Mouse (Mus musculus) MEL (cell line): ENCODE data around the gene Mroh9. TPM values are rescaled to one million over a fixed set of nuclear protein-coding genes. Genes with fewer than 3 reads are reported as not detected.

Experiments used
- DNase-seq: peaks from one replicate; pipeline ENCODE4 v3.0.0; 2011; ENCODE audit warnings: low read depth, low spot score
- H3K27ac ChIP-seq: 2 replicates; pipeline ENCODE4 v1.5.1; 2012; ENCODE audit warnings: low read depth, mild to moderate bottlenecking, control low read depth, low read length, moderate library complexity; ENCODE audit not compliant: control insufficient read depth
- H3K27me3 ChIP-seq, 2 experiments: fragments of 150-350 bp in 1 of 2; sonication (generic) in 1 of 2; 2 replicates each; pipeline ENCODE4 v1.6.1; 2012; ENCODE audit warnings: low read length in 2 of 2, mild to moderate bottlenecking in 2 of 2, improper control_type of control experiment in 1 of 2, moderate library complexity in 1 of 2; ENCODE audit not compliant: insufficient read depth in 2 of 2, control insufficient read depth in 1 of 2
- H3K36me3 ChIP-seq, 2 experiments: 2 replicates each; pipeline ENCODE4 v1.6.1; 2012 to 2014; ENCODE audit warnings: low read length in 2 of 2, improper control_type of control experiment in 1 of 2, inconsistent platforms in 1 of 2, mild to moderate bottlenecking in 1 of 2; ENCODE audit not compliant: insufficient read depth in 2 of 2, control insufficient read depth in 1 of 2
- H3K4me1 ChIP-seq, 2 experiments: fragments of 150-350 bp in 1 of 2; sonication (generic) in 1 of 2; 2 replicates each; pipeline ENCODE4 v1.6.1; 2012; ENCODE audit warnings: low read length in 2 of 2, improper control_type of control experiment in 1 of 2, mild to moderate bottlenecking in 1 of 2; ENCODE audit not compliant: insufficient read depth in 2 of 2, control insufficient read depth in 1 of 2
- H3K4me3 ChIP-seq, 2 experiments: fragments of 150-350 bp in 1 of 2; sonication (generic) in 1 of 2; 2 replicates each; pipeline ENCODE4 v1.5.1; 2012; ENCODE audit warnings: low read depth in 2 of 2, low read length in 2 of 2, mild to moderate bottlenecking in 2 of 2, moderate library complexity in 2 of 2, control low read depth in 1 of 2, improper control_type of control experiment in 1 of 2; ENCODE audit not compliant: control insufficient read depth in 1 of 2, insufficient read depth in 1 of 2
- H3K79me2 ChIP-seq: 2 replicates; pipeline ENCODE4 v1.6.1; 2012; ENCODE audit warnings: mild to moderate bottlenecking, low read length, moderate library complexity; ENCODE audit not compliant: control insufficient read depth, poor library complexity, insufficient read depth
- H3K9ac ChIP-seq: 2 replicates; pipeline ENCODE4 v1.6.1; 2012; ENCODE audit warnings: low read depth, mild to moderate bottlenecking, control low read depth, low read length, moderate library complexity; ENCODE audit not compliant: control insufficient read depth, poor library complexity, severe bottlenecking
- H3K9me3 ChIP-seq: fragments of 150-350 bp; sonication (generic); replicated peaks from 2 replicates; pipeline ENCODE4 v1.6.1; 2012; ENCODE audit warnings: mild to moderate bottlenecking, low read length, improper control_type of control experiment, moderate library complexity; ENCODE audit not compliant: insufficient read depth
- CHD1 ChIP-seq: IDR thresholded peaks from 2 replicates; pipeline ENCODE4 v1.6.1; 2012; ENCODE audit warnings: low read depth, mild to moderate bottlenecking, inconsistent platforms, low read length, improper control_type of control experiment
- CHD2 ChIP-seq: IDR thresholded peaks from 2 replicates; pipeline ENCODE4 v1.6.1; 2011; ENCODE audit warnings: low read length, improper control_type of control experiment
- E2F4 ChIP-seq: IDR thresholded peaks from 2 replicates; pipeline ENCODE4 v1.6.1; 2011; ENCODE audit warnings: low read depth, low read length, improper control_type of control experiment, borderline replicate concordance
- ELF1 ChIP-seq: IDR thresholded peaks from 2 replicates; pipeline ENCODE4 v1.6.1; 2014; ENCODE audit warnings: low read depth, mild to moderate bottlenecking, inconsistent platforms, low read length, improper control_type of control experiment, moderate library complexity
- ETS1 ChIP-seq: IDR thresholded peaks from 2 replicates; pipeline ENCODE4 v1.6.1; 2012; ENCODE audit warnings: low read depth, mild to moderate bottlenecking, inconsistent platforms, low read length, improper control_type of control experiment, moderate library complexity
- GABPA ChIP-seq: IDR thresholded peaks from 2 replicates; pipeline ENCODE4 v1.6.1; 2012; ENCODE audit warnings: low read depth, mild to moderate bottlenecking, inconsistent platforms, low read length, improper control_type of control experiment, moderate library complexity
- MAX ChIP-seq: IDR thresholded peaks from 2 replicates; pipeline ENCODE4 v1.6.1; 2011; ENCODE audit warnings: low read length, improper control_type of control experiment
- MAZ ChIP-seq: IDR thresholded peaks from 2 replicates; pipeline ENCODE4 v1.6.1; 2012; ENCODE audit warnings: low read depth, mild to moderate bottlenecking, inconsistent platforms, low read length, improper control_type of control experiment
- MEF2A ChIP-seq: IDR thresholded peaks from 2 replicates; pipeline ENCODE4 v1.6.1; 2014; ENCODE audit warnings: low read depth, mild to moderate bottlenecking, inconsistent platforms, low read length, improper control_type of control experiment; ENCODE audit not compliant: poor library complexity, insufficient replicate concordance, severe bottlenecking; ENCODE audit errors: extremely low read depth
- MXI1 ChIP-seq: IDR thresholded peaks from 2 replicates; pipeline ENCODE4 v1.6.1; 2011; ENCODE audit warnings: mild to moderate bottlenecking, low read depth, low read length, improper control_type of control experiment
- NELFE ChIP-seq: IDR thresholded peaks from 2 replicates; pipeline ENCODE4 v1.6.1; 2011; ENCODE audit warnings: low read depth, low read length, improper control_type of control experiment
- NRF1 ChIP-seq: IDR thresholded peaks from 2 replicates; pipeline ENCODE4 v1.6.1; 2014; ENCODE audit warnings: low read depth, mild to moderate bottlenecking, inconsistent platforms, low read length, improper control_type of control experiment, moderate library complexity; ENCODE audit not compliant: poor library complexity, insufficient read depth, severe bottlenecking
- POLR2A ChIP-seq, 2 experiments: IDR thresholded peaks; 2 replicates each; pipeline ENCODE4 v1.6.1; 2011 to 2012; ENCODE audit warnings: low read length in 2 of 2, mild to moderate bottlenecking in 2 of 2, control low read depth in 1 of 2, improper control_type of control experiment in 1 of 2, low read depth in 1 of 2, moderate library complexity in 1 of 2; ENCODE audit not compliant: control insufficient read depth in 1 of 2, insufficient read depth in 1 of 2, poor library complexity in 1 of 2
- POLR2AphosphoS2 ChIP-seq: IDR thresholded peaks from 2 replicates; pipeline ENCODE4 v1.6.1; 2011; ENCODE audit warnings: low read length, improper control_type of control experiment
- POLR2AphosphoS5 ChIP-seq: IDR thresholded peaks from 2 replicates; pipeline ENCODE4 v1.6.1; 2012; ENCODE audit warnings: low read depth, borderline replicate concordance, mild to moderate bottlenecking, inconsistent platforms, low read length, moderate library complexity, mixed read lengths
- RCOR1 ChIP-seq: IDR thresholded peaks from 2 replicates; pipeline ENCODE4 v1.6.1; 2012; ENCODE audit warnings: low read depth, mild to moderate bottlenecking, inconsistent platforms, low read length, improper control_type of control experiment
- SIN3A ChIP-seq: IDR thresholded peaks from 2 replicates; pipeline ENCODE4 v1.6.1; 2012; ENCODE audit warnings: low read length, improper control_type of control experiment, inconsistent platforms
- SMC3 ChIP-seq: IDR thresholded peaks from 2 replicates; pipeline ENCODE4 v1.6.1; 2011; ENCODE audit warnings: low read depth, low read length, improper control_type of control experiment
- TAL1 ChIP-seq: IDR thresholded peaks from 2 replicates; pipeline ENCODE4 v1.6.1; 2012; ENCODE audit warnings: mild to moderate bottlenecking, inconsistent platforms, low read length, moderate library complexity, mixed read lengths
- USF1 ChIP-seq: IDR thresholded peaks from 2 replicates; pipeline ENCODE4 v1.6.1; 2014; ENCODE audit warnings: low read depth, mild to moderate bottlenecking, inconsistent platforms, low read length, improper control_type of control experiment, moderate library complexity
- ZC3H11A ChIP-seq: IDR thresholded peaks from 2 replicates; pipeline ENCODE4 v1.6.1; 2012; ENCODE audit warnings: low read depth, mild to moderate bottlenecking, inconsistent platforms, low read length, improper control_type of control experiment
- ZKSCAN1 ChIP-seq: IDR thresholded peaks from 2 replicates; pipeline ENCODE4 v1.6.1; 2012; ENCODE audit warnings: low read depth, mild to moderate bottlenecking, inconsistent platforms, low read length, improper control_type of control experiment, moderate library complexity
- ZMIZ1 ChIP-seq: IDR thresholded peaks from 2 replicates; pipeline ENCODE4 v1.6.1; 2012; ENCODE audit warnings: low read depth, mild to moderate bottlenecking, inconsistent platforms, low read length, improper control_type of control experiment, moderate library complexity
- ZNF384 ChIP-seq: IDR thresholded peaks from 2 replicates; pipeline ENCODE4 v1.6.1; 2012; ENCODE audit warnings: low read depth, mild to moderate bottlenecking, inconsistent platforms, low read length, improper control_type of control experiment
- polyA plus RNA-seq, 2 experiments: library from polyadenylated mRNA; stranded (reverse) in 1 of 2; unstranded in 1 of 2; fragments of >175 nt in 1 of 2; fragments of >200 nt in 1 of 2; gene quantifications; 2 replicates each; pipeline versions ENCODE4 v1.2.1 to v1.2.4; 2012; ENCODE audit warnings: low replicate concordance in 2 of 2, low read depth in 1 of 2; ENCODE audit not compliant: insufficient read length in 2 of 2, insufficient read depth in 1 of 2, missing spikeins in 1 of 2
- total RNA-seq: library from RNA; depleted of rRNA; stranded (reverse); fragments of 300-350 nt; gene quantifications from 2 replicates; pipeline ENCODE4 v1.2.3, GENCODE M21; 2012

Gene Mroh9
- total and polyA plus RNA-seq, 3 experiments = not detected

DNA sequence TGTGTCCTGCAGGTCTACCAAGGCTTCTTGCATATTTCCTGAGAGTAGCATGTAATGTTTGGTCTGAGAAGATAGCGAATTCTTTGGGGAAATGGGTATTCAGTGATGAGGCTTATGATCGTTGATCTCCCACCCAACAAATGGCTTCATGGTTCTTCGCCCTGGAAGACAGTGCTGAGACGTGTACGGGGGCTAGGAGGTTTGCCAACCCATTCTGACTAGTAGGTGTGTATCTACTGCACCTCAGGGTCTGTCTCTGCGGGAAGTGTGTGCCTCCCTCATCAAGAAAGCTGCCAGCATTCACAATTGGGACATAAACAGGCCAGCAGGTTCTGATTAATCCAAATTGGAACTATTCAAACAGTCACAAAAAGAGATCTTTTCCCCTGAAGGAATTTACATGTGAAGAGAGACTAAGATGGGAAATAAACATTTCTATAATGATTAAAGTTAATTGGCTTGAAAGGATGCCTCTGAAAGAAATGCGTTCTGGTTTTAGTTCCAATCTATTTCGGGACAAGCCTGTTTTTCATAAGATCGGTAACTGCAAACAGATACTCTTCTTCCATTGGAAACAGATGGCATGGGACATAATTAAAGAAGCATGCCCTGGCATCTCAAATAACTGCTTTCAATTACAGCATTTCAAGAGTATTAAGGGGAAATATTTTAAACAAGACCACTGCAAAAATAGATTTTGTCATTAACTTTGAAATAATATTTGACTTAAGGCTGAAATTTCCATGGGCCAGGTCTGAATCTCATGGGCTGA lies 43.8 kb upstream of the Mroh9 start:
- no peak for DNase-seq
- Histone ChIP-seq H3K27ac (no peak overlapping the region), H3K9me3 (no peaks in the 10 kb centered on the region), H3K27me3 (no peaks in the 10 kb centered on the region), H3K79me2 (no peaks in the 10 kb centered on the region), H3K4me1 (no peaks in the 10 kb centered on the region), H3K9ac (no peak overlapping the region), H3K36me3 (no peaks in the 10 kb centered on the region), H3K4me3 (no peak overlapping the region)
- TF ChIP-seq SMC3 = no peak
- no peak for TF ChIP-seq GABPA
- TF ChIP-seq ELF1 = no peak
- TF ChIP-seq ZNF384 = no peak
- no peak for TF ChIP-seq RCOR1
- no peak for TF ChIP-seq ZC3H11A
- TF ChIP-seq MAX = no peak
- TF ChIP-seq SIN3A = no peak
- no peak for TF ChIP-seq ZKSCAN1
- TF ChIP-seq POLR2AphosphoS2 = no peak
- no peak for TF ChIP-seq MAZ
- TF ChIP-seq ZMIZ1 = no peak

DNA sequence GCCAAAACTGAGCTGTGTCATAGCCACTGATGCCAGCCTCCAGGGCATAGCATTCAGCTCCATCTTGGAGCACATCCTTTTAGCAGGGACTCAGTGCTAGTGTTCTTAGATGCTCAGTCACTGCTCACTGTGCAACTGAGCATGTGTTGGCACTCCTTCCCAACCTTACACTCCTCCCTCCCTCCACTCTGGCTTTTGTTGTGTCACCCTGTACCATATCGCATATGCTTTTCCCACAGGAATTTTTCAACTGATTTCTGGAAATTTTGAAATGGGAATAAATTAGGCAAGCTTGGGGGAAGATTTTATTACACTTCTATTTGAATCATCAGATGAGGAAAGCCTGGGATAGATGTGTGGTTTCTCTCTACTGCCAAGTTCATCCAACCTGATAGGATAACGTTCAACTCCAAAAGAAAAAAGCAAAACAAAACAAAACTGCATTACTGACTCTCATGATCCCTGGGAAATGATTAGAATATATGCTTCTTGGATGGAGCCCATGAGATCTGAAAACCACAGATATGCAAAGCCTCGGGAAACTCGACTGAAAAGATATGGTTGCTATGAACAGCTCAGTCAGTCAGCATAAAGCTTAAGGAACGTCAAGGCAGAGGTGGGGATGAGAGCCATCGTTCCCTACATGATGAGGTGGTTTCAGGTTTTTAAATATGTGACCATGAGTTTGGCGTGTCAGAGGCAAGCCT lies 40.9 kb upstream of the Mroh9 start:
- DNase-seq = no peak
- TF ChIP-seq CHD1 = no peak
- no peak for TF ChIP-seq POLR2A (IDR thresholded peaks at IDR 0.05; ENCODE audit: control insufficient read depth in 1 of 2, insufficient read depth in 1 of 2, low read depth in 1 of 2, low read length in 2 of 2, poor library complexity in 1 of 2)
- TF ChIP-seq MXI1 = no peak
- TF ChIP-seq POLR2AphosphoS2 = no peak
- no peak for TF ChIP-seq ZNF384
- no peak for TF ChIP-seq GABPA
- no peak for TF ChIP-seq TAL1
- TF ChIP-seq E2F4 = no peak
- TF ChIP-seq ELF1 = no peak
- no peak for TF ChIP-seq POLR2AphosphoS5
- TF ChIP-seq ETS1 = no peak
- TF ChIP-seq USF1 = no peak
- TF ChIP-seq MAX = no peak
- TF ChIP-seq MEF2A = no peak
- TF ChIP-seq CHD2 = no peak
- no peak for TF ChIP-seq SMC3
- no peak for TF ChIP-seq NELFE
- no peak for TF ChIP-seq NRF1
- Histone ChIP-seq H3K36me3 (no peaks in the 10 kb centered on the region), H3K9ac (no peak overlapping the region), H3K9me3 (no peaks in the 10 kb centered on the region), H3K27me3 (no peaks in the 10 kb centered on the region), H3K79me2 (no peaks in the 10 kb centered on the region), H3K27ac (no peak overlapping the region), H3K4me1 (no peaks in the 10 kb centered on the region), H3K4me3 (no peak overlapping the region)
